Mouse (Mus musculus): ENCODE measurements around the gene Gm10778. TPM values are rescaled to one million over a fixed set of nuclear protein-coding genes. Genes with fewer than 3 reads are reported as not detected.

Gene Gm10778
- polyA plus RNA-seq, 1 experiment from 2014 or later: 6.7 TPM

GRCm38 (mm10) chr10:81608308-81608707 is 40.6 kb upstream of the Gm10778 start:
- Histone ChIP-seq H3K9ac (replicated peaks) (no peak overlapping the region), H3K9me3 (no peaks in the 10 kb centered on the region), H3K36me3 (no peaks in the 10 kb centered on the region; the same call in 1 of the 2 replicates), H3K27ac (no peak overlapping the region), H3K4me2 (replicated peaks) (no peak overlapping the region), H3K27me3 (peaks cover 5% of the 10 kb centered on the region; the same call in 1 of the 2 replicates), H3K4me1 (replicated peaks) (peaks cover 18% of the 10 kb centered on the region), H3K4me3 (replicated peaks) (no peak overlapping the region)
- no peak for ATAC-seq
- 97% methylated on average over 1 of the region's 1 CpGs for whole genome bisulfite sequencing

- Histone ChIP-seq H3K36me3 (no peaks in the 10 kb centered on the region; the same call in 1 of the 2 replicates), H3K9me3 (no peaks in the 10 kb centered on the region), H3K9ac (replicated peaks) (no peak overlapping the region), H3K4me1 (replicated peaks) (no peaks in the 10 kb centered on the region), H3K27ac (no peak overlapping the region), H3K4me2 (replicated peaks) (no peak overlapping the region), H3K27me3 (peaks cover 5% of the 10 kb centered on the region; the same call in 1 of the 2 replicates), H3K4me3 (replicated peaks) (no peak overlapping the region)
- 79% methylated on average over 3 of the region's 3 CpGs for WGBS
- no peak for ATAC-seq
Observed at GRCm38 (mm10) chr10:81612779-81613178, 36.1 kb upstream of the Gm10778 start.

GRCm38 (mm10) chr10:81615486-81615885 is 33.4 kb upstream of the Gm10778 start:
- no peaks in the 10 kb centered on the region for H3K4me1 ChIP-seq (replicated peaks)
- ATAC-seq: no peak
- 70% methylated on average over 6 of the region's 6 CpGs for WGBS
- H3K4me3 ChIP-seq (replicated peaks): no peak overlapping the region
- peaks cover 3% of the 10 kb centered on the region for H3K36me3 ChIP-seq
- peaks cover 5% of the 10 kb centered on the region; the same call in 1 of the 2 replicates for H3K27me3 ChIP-seq
- no peak overlapping the region for H3K27ac ChIP-seq
- no peak overlapping the region for H3K4me2 ChIP-seq (replicated peaks)
- H3K9me3 ChIP-seq: no peaks in the 10 kb centered on the region
- H3K9ac ChIP-seq (replicated peaks): no peak overlapping the region

- Histone ChIP-seq H3K4me1 (replicated peaks) (no peaks in the 10 kb centered on the region), H3K4me2 (replicated peaks) (no peak overlapping the region), H3K27ac (no peak overlapping the region), H3K4me3 (replicated peaks) (no peak overlapping the region), H3K27me3 (no peaks in the 10 kb centered on the region), H3K9ac (replicated peaks) (no peak overlapping the region), H3K9me3 (no peaks in the 10 kb centered on the region), H3K36me3 (peaks cover 47% of the 10 kb centered on the region)
- WGBS: 95% methylated on average over 5 of the region's 5 CpGs
- no peak for ATAC-seq
Observed at GRCm38 (mm10) chr10:81619976-81620375, 28.9 kb upstream of the Gm10778 start.

- H3K4me3 ChIP-seq (replicated peaks): no peak overlapping the region
- peaks cover 55% of the 10 kb centered on the region for H3K36me3 ChIP-seq
- no peak overlapping the region for H3K27ac ChIP-seq
- 62% methylated on average over 9 of the region's 9 CpGs for WGBS
- no peak overlapping the region for H3K9ac ChIP-seq (replicated peaks)
- no peak for ATAC-seq
- H3K4me1 ChIP-seq (replicated peaks): peaks cover 5% of the 10 kb centered on the region; the same call in 1 of the 2 replicates
- H3K9me3 ChIP-seq: no peaks in the 10 kb centered on the region
- no peaks in the 10 kb centered on the region for H3K27me3 ChIP-seq
- no peak overlapping the region for H3K4me2 ChIP-seq (replicated peaks)
Observed at GRCm38 (mm10) chr10:81620786-81621185, 28.1 kb upstream of the Gm10778 start.

GRCm38 (mm10) chr10:81623441-81623840 is 25.4 kb upstream of the Gm10778 start:
- Histone ChIP-seq H3K4me1 (replicated peaks) (peaks cover 26% of the 10 kb centered on the region), H3K4me3 (replicated peaks) (no peak overlapping the region), H3K9me3 (no peaks in the 10 kb centered on the region), H3K27me3 (no peaks in the 10 kb centered on the region), H3K4me2 (replicated peaks) (no peak overlapping the region), H3K9ac (replicated peaks) (no peak overlapping the region), H3K27ac (no peak overlapping the region), H3K36me3 (peaks cover 55% of the 10 kb centered on the region)
- no peak for ATAC-seq
- WGBS: 71% methylated on average over 8 of the region's 8 CpGs

- peak; percentile 15; the same call in 1 of the 2 replicates for ATAC-seq
- 91% methylated on average over 22 of the region's 22 CpGs for WGBS
- H3K4me2 ChIP-seq (replicated peaks): peak overlapping the region; percentile 89
- H3K27ac ChIP-seq: 0 out of 2 replicates have a peak overlapping the region, but pooled peaks have one; percentile 89
- H3K4me3 ChIP-seq (replicated peaks): peak overlapping the region; percentile 81
- peaks cover 26% of the 10 kb centered on the region for H3K4me1 ChIP-seq (replicated peaks)
- 0 out of 2 replicates have a peak, but pooled peaks cover under 1% of the 10 kb centered on the region for H3K27me3 ChIP-seq
- no peaks in the 10 kb centered on the region for H3K9me3 ChIP-seq
- H3K9ac ChIP-seq (replicated peaks): peak overlapping the region; percentile 88
- H3K36me3 ChIP-seq: peaks cover 43% of the 10 kb centered on the region
Observed at GRCm38 (mm10) chr10:81626101-81626993, 22.5 kb upstream of the Gm10778 start.

- 5% methylated on average over 40 of the region's 40 CpGs for WGBS
- ATAC-seq: peak; percentile 89
- peaks cover 26% of the 10 kb centered on the region for H3K4me1 ChIP-seq (replicated peaks)
- H3K27ac ChIP-seq: peak within 1 kb of the TSS; percentile 89
- peak within 1 kb of the TSS; percentile 88 for H3K9ac ChIP-seq (replicated peaks)
- H3K9me3 ChIP-seq: no peaks in the 10 kb centered on the region
- H3K36me3 ChIP-seq: peaks cover 35% of the 10 kb centered on the region
- H3K4me2 ChIP-seq (replicated peaks): peak within 1 kb of the TSS; percentile 89
- H3K27me3 ChIP-seq: 0 out of 2 replicates have a peak, but pooled peaks cover 3% of the 10 kb centered on the region
- H3K4me3 ChIP-seq (replicated peaks): peak within 1 kb of the TSS; percentile 81
Observed at GRCm38 (mm10) chr10:81626994-81627835, 21.6 kb upstream of the Gm10778 start, which contains the start of gene Sirt6. Gene Sirt6 (minus strand): TSS chr10:81627797.

- Histone ChIP-seq H3K4me1 (replicated peaks) (peaks cover 27% of the 10 kb centered on the region), H3K27me3 (0 out of 2 replicates have a peak, but pooled peaks cover 3% of the 10 kb centered on the region), H3K4me2 (replicated peaks) (peak overlapping the region; percentile 89), H3K36me3 (peaks cover 29% of the 10 kb centered on the region), H3K9me3 (no peaks in the 10 kb centered on the region), H3K9ac (replicated peaks) (peak overlapping the region; percentile 88), H3K27ac (peak overlapping the region; percentile 89), H3K4me3 (replicated peaks) (peak overlapping the region; percentile 81)
- 68% methylated on average over 7 of the region's 7 CpGs for WGBS
- ATAC-seq: peak; percentile 68
Observed at GRCm38 (mm10) chr10:81627836-81628220, 21.0 kb upstream of the Gm10778 start.

GRCm38 (mm10) chr10:81628390-81628789 is 20.5 kb upstream of the Gm10778 start, which contains the start of gene Ankrd24:
Gene Ankrd24 (plus strand): TSS chr10:81628540.
- Histone ChIP-seq H3K9me3 (no peaks in the 10 kb centered on the region), H3K27me3 (0 out of 2 replicates have a peak, but pooled peaks cover 3% of the 10 kb centered on the region), H3K9ac (replicated peaks) (peak within 1 kb of the TSS; percentile 88), H3K36me3 (peaks cover 23% of the 10 kb centered on the region), H3K4me2 (replicated peaks) (peak within 1 kb of the TSS; percentile 89), H3K27ac (peak within 1 kb of the TSS; percentile 89), H3K4me1 (replicated peaks) (peaks cover 33% of the 10 kb centered on the region), H3K4me3 (replicated peaks) (peak within 1 kb of the TSS; percentile 81)
- 85% methylated on average over 16 of the region's 16 CpGs for WGBS
- 0 out of 2 replicates have a peak, but pooled peaks have one; percentile 0 for ATAC-seq

GRCm38 (mm10) chr10:81633253-81634099 is 15.4 kb upstream of the Gm10778 start:
- peak overlapping the region; percentile 36; the same call in 1 of the 2 replicates for H3K27ac ChIP-seq
- H3K36me3 ChIP-seq: no peaks in the 10 kb centered on the region
- peaks cover 15% of the 10 kb centered on the region for H3K4me1 ChIP-seq (replicated peaks)
- 2% methylated on average over 37 of the region's 37 CpGs for WGBS
- peak overlapping the region; percentile 58 for H3K4me2 ChIP-seq (replicated peaks)
- H3K27me3 ChIP-seq: peaks cover 20% of the 10 kb centered on the region; the same call in 1 of the 2 replicates
- peak overlapping the region; percentile 69 for H3K9ac ChIP-seq (replicated peaks)
- peak overlapping the region; percentile 43 for H3K4me3 ChIP-seq (replicated peaks)
- ATAC-seq: peak; percentile 88
- H3K9me3 ChIP-seq: no peaks in the 10 kb centered on the region

Data from midbrain, embryonic 13.5 days (tissue).